Mouse (Mus musculus) liver, postnatal 0 days (tissue): ENCODE measurements around the gene Ddx27.
A peak's percentile ranks its signal among the peaks of the same experiment; 100 is the strongest.

ENCODE experiments used
- CTCF ChIP-seq: sonication (generic); IDR thresholded peaks from 2 replicates; pipeline ENCODE4 v1.5.1; 2016; ENCODE audit warnings: antibody characterized with exemption, low read depth
- EP300 ChIP-seq: IDR thresholded peaks from 2 replicates; pipeline ENCODE4 v1.6.1; 2016; ENCODE audit warnings: antibody characterized with exemption, low read depth, mild to moderate bottlenecking

- TF ChIP-seq CTCF (peak; percentile 32), EP300 (no peak)
Observed at GRCm38 (mm10) chr2:167063906-167064496, 49.0 kb downstream of the Ddx27 start.
